Mouse (Mus musculus) ES-Bruce4 (cell line): Measurements from ENCODE around the gene Izumo1r. TPM values are rescaled to one million over a fixed set of nuclear protein-coding genes. Genes with fewer than 3 reads are reported as not detected.

Experiments used
- H3K27ac ChIP-seq: 2 replicates; pipeline ENCODE4 v1.5.1; 2012; ENCODE audit warnings: low read length, inconsistent platforms; ENCODE audit not compliant: insufficient read depth
- H3K27me3 ChIP-seq: 2 replicates; pipeline ENCODE4 v1.6.1; 2012; ENCODE audit warnings: mild to moderate bottlenecking, low read length, inconsistent platforms; ENCODE audit not compliant: control insufficient read depth, poor library complexity, insufficient read depth, severe bottlenecking
- H3K36me3 ChIP-seq: 2 replicates; pipeline ENCODE4 v1.6.1; 2012; ENCODE audit warnings: inconsistent platforms, mild to moderate bottlenecking, low read length, moderate library complexity; ENCODE audit not compliant: control insufficient read depth, poor library complexity, insufficient read depth, severe bottlenecking
- H3K4me1 ChIP-seq: one replicate; pipeline ENCODE4 v1.8.1; 2011; ENCODE audit warnings: low read length; ENCODE audit not compliant: control insufficient read depth, insufficient read depth
- H3K4me3 ChIP-seq: 2 replicates; pipeline ENCODE4 v1.5.1; 2011; ENCODE audit warnings: low read depth, mild to moderate bottlenecking, low read length
- H3K9ac ChIP-seq: 2 replicates; pipeline ENCODE4 v1.6.1; 2012; ENCODE audit warnings: low read depth, mild to moderate bottlenecking, inconsistent platforms; ENCODE audit not compliant: poor library complexity, severe bottlenecking
- H3K9me3 ChIP-seq: replicated peaks from 2 replicates; pipeline ENCODE4 v1.6.1; 2012; ENCODE audit warnings: mild to moderate bottlenecking, low read length, inconsistent platforms; ENCODE audit not compliant: control insufficient read depth, poor library complexity, insufficient read depth, severe bottlenecking
- CTCF ChIP-seq: IDR thresholded peaks from one replicate; pipeline ENCODE4 v1.8.1; 2011; ENCODE audit warnings: low read depth, low read length
- EP300 ChIP-seq: IDR thresholded peaks from 2 replicates; pipeline ENCODE4 v1.6.1; 2011; ENCODE audit warnings: low read depth, low read length; ENCODE audit not compliant: insufficient read depth
- POLR2A ChIP-seq: IDR thresholded peaks from one replicate; pipeline ENCODE4 v1.8.1; 2011; ENCODE audit warnings: low read length; ENCODE audit not compliant: insufficient read depth
- polyA plus RNA-seq: library from polyadenylated mRNA; stranded (reverse); fragments of >200 nt; gene quantifications from 2 replicates; pipeline ENCODE4 v1.2.4, GENCODE M21; 2011; ENCODE audit warnings: low read depth; ENCODE audit not compliant: missing spikeins, insufficient read depth, insufficient read length

Izumo1r gene
- polyA plus RNA-seq, 1 experiment: not detected

DNA sequence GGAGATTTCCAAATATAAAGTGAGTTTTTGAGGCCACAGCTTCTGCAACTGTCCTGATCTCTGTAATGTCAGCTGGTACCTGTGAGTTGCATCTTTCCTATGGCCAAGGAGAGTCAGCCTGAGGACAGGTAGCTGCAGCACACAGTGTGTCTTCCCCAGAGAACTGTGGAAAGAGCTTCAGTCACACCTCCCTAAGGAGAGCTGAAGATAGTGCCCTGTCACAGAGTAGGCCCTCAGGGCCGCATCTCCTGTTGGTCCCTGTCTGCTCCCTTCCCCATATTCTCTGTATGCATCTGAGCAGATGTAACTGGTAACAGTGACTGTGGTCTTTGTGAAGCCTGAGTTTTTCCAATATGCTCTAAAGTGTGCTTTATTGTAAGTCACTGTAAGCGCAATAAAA is 33.4 kb downstream of the Izumo1r start:
- H3K4me3 ChIP-seq: no peak overlapping the region
- no peak overlapping the region for H3K9ac ChIP-seq
- H3K36me3 ChIP-seq: no peaks in the 10 kb centered on the region
- H3K9me3 ChIP-seq: no peaks in the 10 kb centered on the region
- no peaks in the 10 kb centered on the region for H3K4me1 ChIP-seq
- no peaks in the 10 kb centered on the region for H3K27me3 ChIP-seq
- TF ChIP-seq POLR2A: no peak
- no peak for TF ChIP-seq EP300
- TF ChIP-seq CTCF: no peak
- H3K27ac ChIP-seq: no peak overlapping the region

DNA sequence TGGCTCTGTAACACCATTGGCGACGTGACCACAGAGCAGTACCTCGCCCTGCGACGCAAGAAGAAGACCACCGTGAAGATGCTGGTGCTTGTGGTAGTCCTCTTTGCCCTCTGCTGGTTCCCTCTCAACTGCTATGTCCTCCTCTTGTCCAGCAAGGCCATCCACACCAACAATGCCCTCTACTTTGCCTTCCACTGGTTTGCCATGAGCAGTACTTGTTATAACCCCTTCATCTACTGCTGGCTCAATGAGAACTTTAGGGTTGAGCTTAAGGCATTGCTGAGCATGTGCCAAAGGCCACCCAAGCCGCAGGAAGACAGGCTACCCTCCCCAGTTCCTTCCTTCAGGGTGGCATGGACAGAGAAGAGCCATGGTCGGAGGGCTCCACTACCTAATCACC is 35.4 kb downstream of the Izumo1r start:
- Histone ChIP-seq H3K36me3 (no peaks in the 10 kb centered on the region), H3K9me3 (no peaks in the 10 kb centered on the region), H3K9ac (no peak overlapping the region), H3K27ac (no peak overlapping the region), H3K4me1 (no peaks in the 10 kb centered on the region), H3K4me3 (no peak overlapping the region), H3K27me3 (no peaks in the 10 kb centered on the region)
- TF ChIP-seq CTCF (no peak), POLR2A (no peak), EP300 (no peak)

DNA sequence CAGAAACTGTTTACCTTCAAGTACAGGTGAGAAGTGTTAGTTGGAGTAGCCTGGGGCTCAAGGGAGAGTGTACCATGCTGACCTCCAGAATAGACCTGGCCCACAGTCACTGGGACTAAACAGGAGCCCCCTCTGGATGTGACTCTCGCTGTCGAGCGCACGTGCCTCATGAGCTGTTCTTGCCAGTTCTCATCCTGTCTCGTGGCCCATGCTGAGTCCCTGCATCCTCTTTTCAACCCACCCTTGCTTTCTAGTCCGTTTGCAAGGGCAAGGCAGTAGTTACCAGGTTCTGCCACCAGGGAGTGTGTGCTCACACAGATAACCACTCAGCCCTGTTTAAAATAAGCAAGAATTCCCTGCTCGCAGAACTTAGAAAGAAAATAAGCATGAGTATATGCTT is 36.8 kb downstream of the Izumo1r start:
- Histone ChIP-seq H3K9ac (no peak overlapping the region), H3K4me3 (no peak overlapping the region), H3K36me3 (no peaks in the 10 kb centered on the region), H3K9me3 (no peaks in the 10 kb centered on the region), H3K27ac (no peak overlapping the region), H3K27me3 (no peaks in the 10 kb centered on the region), H3K4me1 (no peaks in the 10 kb centered on the region)
- no peak for TF ChIP-seq EP300
- peak; percentile 25 for TF ChIP-seq CTCF
- TF ChIP-seq POLR2A: no peak

DNA sequence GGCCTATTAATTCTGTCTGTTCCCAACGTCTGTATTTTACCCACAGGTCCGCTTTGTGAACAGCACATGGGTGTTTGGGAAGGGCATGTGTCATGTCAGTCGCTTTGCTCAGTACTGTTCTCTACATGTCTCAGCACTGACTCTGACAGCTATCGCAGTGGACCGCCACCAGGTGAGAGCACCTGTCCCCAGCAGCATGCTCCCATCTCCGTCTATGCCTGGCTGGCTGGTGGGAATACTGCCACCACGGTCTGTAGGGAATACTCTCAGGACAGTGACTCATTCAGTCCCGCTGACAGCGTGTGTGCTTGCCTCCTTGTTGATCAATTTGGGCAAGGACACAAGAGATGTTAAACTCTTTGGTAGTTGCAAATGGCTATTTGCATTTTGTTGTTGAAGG is 39.0 kb downstream of the Izumo1r start:
- H3K27ac ChIP-seq: no peak overlapping the region
- H3K4me3 ChIP-seq: no peak overlapping the region
- no peaks in the 10 kb centered on the region for H3K36me3 ChIP-seq
- H3K9ac ChIP-seq: no peak overlapping the region
- H3K4me1 ChIP-seq: no peaks in the 10 kb centered on the region
- H3K27me3 ChIP-seq: no peaks in the 10 kb centered on the region
- no peaks in the 10 kb centered on the region for H3K9me3 ChIP-seq
- TF ChIP-seq CTCF (no peak), POLR2A (no peak), EP300 (no peak)

DNA sequence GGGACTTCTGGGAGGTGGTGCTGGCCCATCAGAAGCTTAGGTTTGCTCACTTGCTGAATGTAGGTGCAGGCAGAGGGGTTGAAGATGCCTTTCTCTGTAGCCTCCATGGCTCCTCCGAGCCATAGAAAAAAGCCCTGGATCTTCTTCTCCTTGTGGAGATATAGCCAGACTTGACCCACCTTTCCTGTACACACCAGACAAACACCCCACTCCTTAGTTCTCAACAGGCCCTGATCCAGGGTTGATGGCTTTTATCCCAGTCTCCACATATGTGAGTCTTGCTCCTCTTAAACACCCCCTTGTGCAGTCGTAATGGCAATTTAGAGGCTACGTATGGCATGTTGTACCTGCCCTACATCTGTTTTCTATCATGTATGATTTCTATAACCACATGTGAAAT is 40.6 kb downstream of the Izumo1r start:
- no peaks in the 10 kb centered on the region for H3K9me3 ChIP-seq
- H3K36me3 ChIP-seq: no peaks in the 10 kb centered on the region
- no peaks in the 10 kb centered on the region for H3K27me3 ChIP-seq
- H3K27ac ChIP-seq: no peak overlapping the region
- TF ChIP-seq EP300 (no peak), POLR2A (no peak), CTCF (no peak)
- no peak overlapping the region for H3K9ac ChIP-seq
- no peaks in the 10 kb centered on the region for H3K4me1 ChIP-seq
- no peak overlapping the region for H3K4me3 ChIP-seq

DNA sequence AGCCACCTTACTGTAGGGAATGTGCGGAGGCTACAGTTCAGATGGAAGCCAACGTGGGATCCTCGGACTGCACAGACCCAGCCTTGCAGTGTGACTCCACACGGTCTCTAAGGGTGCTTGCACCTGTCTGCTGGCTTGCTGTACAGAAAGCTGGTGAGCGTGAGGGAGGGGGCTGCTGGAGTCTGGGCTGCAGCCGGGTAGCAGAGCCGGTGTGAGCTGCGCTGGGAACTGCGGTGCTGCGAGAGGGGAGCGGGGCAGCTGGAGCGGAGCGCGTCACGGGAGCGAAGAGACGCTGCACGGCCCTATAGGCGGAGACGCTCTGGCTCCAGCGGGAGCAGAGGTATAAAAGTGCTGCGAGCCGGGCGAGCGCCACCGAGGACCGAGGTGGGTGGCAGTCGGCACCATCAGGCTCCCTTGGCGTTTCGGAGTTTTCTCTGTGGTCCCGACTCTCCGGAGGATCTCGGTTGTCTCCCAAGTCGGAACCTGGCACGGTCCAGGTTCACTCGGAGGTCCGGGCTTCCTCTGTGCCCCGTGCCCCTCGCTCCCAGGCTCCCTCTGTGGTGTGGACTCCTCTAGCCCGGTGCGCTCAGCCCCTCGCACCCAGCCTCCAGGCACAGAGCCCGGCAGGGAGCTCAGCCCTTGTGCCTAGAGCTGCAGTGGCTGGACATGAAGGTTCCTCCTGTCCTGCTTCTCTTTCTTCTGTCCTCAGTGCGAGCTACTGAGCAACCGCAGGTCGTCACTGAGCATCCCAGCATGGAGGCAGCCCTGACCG is 43.7 kb downstream of the Izumo1r start, which contains the start of gene Gpr83:
Gpr83 (plus strand) TSS at position 343 of the 772 bp plus-strand sequence.
- Histone ChIP-seq H3K4me1 (no peaks in the 10 kb centered on the region), H3K27ac (no peak within 1 kb of the TSS), H3K9me3 (no peaks in the 10 kb centered on the region), H3K9ac (peak within 1 kb of the TSS; percentile 30; the same call in 1 of the 2 replicates), H3K36me3 (no peaks in the 10 kb centered on the region), H3K27me3 (no peaks in the 10 kb centered on the region), H3K4me3 (peak within 1 kb of the TSS; percentile 31)
- TF ChIP-seq POLR2A (no peak), CTCF (no peak), EP300 (no peak)
